Mouse (Mus musculus): ENCODE measurements around the gene Thoc6.

Thoc6 gene

GRCm38 (mm10) chr17:23673424-23674073 lies at the start of gene Thoc6, which contains the start of gene Hcfc1r1:
Thoc6 (minus strand) TSS chr17:23673882.
Hcfc1r1 (plus strand) TSS chr17:23673596.
- DNase-seq, result peak; percentile 86 to 91

GRCm38 (mm10) chr17:23722376-23723125 lies 48.9 kb upstream of the Thoc6 start, which contains the start of gene 1520401A03Rik:
1520401A03Rik (minus strand) TSS chr17:23722783.
- DNase-seq, result no peak

GRCm38 (mm10) chr17:23721886-23722285 lies 48.2 kb upstream of the Thoc6 start:
- DNase-seq, result no peak

GRCm38 (mm10) chr17:23719455-23719854 lies 45.8 kb upstream of the Thoc6 start:
- no peak for DNase-seq

DNA sequence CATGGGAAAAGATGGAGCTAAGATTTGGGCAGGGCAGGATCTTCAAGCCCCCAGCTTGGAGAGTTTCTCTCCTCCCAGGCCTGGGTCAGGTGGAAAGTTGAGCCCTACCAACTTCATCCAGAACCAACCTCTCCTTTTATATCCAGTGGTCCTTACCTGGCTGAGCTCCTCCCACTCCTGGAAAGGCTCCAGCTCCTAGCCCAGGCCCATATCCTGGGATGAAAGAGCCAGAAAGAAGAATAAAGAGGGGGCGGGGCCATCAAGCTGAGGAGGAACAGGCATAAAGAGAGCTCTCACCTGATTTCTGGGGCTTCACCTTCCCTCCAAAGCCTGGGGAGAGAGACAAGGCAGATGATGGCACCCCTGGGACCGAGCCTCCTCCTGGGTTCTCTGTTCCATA lies 43.3 kb upstream of the Thoc6 start:
- no peak for DNase-seq

DNA sequence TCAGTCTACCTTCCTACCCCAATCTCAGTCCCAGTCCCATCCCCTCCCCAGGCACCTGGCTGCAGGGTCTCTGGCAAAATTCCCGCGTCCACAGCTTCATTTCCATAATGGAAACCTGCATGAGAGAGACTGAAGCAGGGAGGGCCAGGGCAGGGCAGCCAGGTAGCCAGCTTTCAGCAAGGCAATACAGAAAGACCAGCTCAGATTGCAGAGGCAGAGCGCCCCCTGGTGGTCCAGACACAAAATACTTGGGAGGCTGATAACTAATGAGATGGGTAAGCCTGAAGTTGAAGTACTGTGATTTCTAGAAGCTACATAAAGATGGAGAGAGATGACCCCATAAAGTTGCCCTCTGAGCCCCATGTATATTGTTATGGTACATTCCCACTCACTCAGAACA lies 32.5 kb upstream of the Thoc6 start:
- DNase-seq, result peak; percentile 38 to 75

DNA sequence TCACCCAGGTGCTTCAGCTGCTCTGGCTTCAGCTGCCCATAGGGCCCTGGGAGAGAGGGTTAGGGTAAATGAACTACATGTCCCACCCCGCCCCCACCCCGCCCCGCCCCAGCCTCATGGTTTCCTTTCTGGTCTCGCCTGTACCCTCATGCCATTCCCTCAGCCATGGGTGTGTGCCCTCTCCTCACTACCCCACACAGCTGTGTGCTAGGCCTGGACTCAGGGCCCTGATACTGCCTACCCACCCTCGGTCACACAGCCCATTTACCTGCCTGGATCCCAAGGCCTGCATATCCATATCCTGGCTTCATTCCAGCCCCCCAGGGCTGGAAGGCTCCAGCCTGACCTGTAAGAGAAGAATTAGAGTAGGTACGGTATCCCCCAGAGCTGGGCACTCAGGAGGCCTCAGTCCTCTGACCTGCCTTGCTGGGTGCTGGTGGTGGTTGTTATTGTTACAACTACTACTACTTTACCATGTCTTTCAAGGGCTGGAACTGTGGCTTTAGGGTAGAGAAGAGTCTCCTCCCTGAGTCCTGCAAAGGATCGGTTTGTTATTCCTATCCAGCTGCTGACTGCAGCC lies 31.9 kb upstream of the Thoc6 start:
- no peak for DNase-seq

GRCm38 (mm10) chr17:23704741-23705140 lies 31.1 kb upstream of the Thoc6 start:
- DNase-seq, result no peak

DNA sequence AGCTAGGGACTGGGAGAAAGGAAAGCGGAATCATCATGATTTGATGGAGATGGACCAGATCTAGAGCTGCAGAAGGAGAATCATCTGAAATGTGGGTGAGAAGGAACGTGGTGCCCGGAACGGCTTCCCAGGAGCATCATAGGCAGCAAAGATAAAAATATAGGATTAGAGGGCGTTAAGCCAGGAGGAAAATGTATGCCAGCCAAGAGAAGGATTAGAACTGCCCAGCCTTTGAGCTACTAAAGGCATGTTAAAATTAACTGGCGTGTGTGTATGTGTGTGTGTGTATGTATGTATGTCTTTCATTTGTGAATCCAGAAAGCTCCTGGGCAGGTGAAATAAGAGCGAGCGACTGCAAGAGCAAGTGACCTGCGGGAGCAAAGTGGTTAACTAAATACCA lies 29.6 kb upstream of the Thoc6 start:
- no peak for DNase-seq

- DNase-seq, result peak; percentile 74 to 83
Observed at GRCm38 (mm10) chr17:23700079-23700478, 26.4 kb upstream of the Thoc6 start.

DNA sequence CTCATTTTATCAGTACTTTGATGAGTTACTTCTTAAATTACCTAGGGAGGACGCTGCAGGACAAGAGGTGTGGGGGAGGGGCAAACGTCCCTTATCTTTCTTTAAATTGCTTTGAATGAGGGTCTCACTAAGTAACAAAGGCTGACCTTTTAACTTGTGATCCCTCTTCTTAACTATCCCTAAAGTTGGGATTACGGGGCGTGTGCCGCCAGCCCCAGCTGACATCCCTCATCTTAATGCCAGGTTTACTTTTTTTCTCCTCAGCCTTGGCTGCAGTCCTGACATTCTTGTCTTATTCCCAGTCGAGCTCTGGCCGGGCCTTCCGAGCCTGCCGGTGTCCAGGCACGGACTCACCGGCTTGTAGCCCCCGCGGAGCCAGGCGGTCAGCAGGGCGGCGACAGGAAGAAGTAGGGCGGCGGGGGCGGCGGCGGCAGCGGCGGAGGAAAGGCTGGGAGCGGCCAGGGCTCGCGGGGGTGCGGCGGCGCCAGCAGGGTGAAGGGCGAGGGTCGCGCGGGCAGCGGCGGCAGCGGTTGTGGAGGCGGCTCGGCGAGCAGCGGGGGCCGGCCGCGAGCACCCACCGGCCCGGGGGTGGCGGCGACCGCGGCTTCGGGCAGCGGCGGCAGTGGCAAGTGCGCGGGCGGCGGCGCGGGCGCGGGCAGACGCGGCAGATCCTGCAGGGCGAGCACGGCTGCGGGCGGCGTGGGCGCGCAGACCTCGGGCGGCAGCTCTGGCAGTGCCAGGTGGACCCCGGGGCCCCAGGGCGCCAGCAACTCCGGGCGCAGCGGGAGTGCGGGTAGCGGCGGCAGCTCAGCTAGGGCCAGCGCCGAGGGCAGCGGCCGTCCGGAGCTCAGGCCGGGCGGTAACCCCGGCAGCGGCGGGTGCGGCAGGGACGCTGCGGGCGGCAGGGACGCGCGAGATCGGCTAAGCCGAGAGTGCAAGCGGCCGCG lies 25.7 kb upstream of the Thoc6 start:
- peak in 1 of 2 experiments; percentile 14 for DNase-seq

DNA sequence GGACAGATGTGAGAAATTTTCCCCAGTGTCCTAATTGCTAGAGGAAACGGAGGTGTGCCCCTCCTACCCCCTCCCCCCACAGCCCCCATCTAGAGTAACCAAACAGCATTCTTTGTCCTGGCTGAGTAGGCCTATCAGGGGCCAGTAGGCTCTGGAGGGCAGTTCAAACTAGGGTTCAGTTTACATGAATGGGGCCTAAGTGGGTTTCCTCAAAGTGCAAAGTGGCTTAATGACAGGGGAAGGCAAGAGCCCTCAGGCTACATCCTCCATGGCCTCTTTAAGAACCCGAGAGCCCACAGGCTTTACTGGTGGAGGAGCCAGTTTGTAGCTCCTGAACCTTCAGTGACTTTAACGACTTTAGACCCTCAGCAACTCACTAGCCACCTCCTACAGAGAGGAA lies 22.1 kb upstream of the Thoc6 start:
- no peak for DNase-seq

GRCm38 (mm10) chr17:23694491-23694890 lies 20.8 kb upstream of the Thoc6 start:
- DNase-seq, result no peak

- no peak for DNase-seq
Observed at GRCm38 (mm10) chr17:23683856-23684672, 10.4 kb upstream of the Thoc6 start, which contains the start of gene Cldn9. Cldn9 (minus strand) TSS chr17:23684026.

GRCm38 (mm10) chr17:23683226-23683625 lies 9.5 kb upstream of the Thoc6 start:
- no peak for DNase-seq

DNA sequence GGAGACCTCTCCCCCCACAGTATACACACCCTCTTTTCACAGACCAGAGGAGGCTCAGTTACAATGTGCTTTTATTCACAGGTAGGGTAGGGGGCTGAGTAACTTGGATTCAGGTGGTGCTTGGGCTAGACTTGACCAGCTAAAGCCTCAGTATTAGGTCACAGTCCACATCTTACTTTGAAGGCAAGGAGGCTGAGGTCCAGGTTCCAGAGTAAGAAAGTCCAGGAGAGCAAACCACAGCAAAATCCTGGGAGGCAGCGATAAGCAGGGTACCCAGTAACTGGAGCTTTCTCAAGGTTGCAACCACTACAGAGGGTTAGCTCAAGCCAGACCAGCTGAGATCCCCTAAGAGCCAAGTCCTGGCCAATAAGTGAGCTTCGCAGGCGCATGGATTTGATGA lies 8.8 kb upstream of the Thoc6 start:
- no peak for DNase-seq

- no peak for DNase-seq
Observed at GRCm38 (mm10) chr17:23682092-23682491, 8.4 kb upstream of the Thoc6 start.

- no peak for DNase-seq
Observed at GRCm38 (mm10) chr17:23681086-23681485, 7.4 kb upstream of the Thoc6 start.

- DNase-seq, result no peak
Observed at GRCm38 (mm10) chr17:23680336-23680735, 6.7 kb upstream of the Thoc6 start.

DNA sequence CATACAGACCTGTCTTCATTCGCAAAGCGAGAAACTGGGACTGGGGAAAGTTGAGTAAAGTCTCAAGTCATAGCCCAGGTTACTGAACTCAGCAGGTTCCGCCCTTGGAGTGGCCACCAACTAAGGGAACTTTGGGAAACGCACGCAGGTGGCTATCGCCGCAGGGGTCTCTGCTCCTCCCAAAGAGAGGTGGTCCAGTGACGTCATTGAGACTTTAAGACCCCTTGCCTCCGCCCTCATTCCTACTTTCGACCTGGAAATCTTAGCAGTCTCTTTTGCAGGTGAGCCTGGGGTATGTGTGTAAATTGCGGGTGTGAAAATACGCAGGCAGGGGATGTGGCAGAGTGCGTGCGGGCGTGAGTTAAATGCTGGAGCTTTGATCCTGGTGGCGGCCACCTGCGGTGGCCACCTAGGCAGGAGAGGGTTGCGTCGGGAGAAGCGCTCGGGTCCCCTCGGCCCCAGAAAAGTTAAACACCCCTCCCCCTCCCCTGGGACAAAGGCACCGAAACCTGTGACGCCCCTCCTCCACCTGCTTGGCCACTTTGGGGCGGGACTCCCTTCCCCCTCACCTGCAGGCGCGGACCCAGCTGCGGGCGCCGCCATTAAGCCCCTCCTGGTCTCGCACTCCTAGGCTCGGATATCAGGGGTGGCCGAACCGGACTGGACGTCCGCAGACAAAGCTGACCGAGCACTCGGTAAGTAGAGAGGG lies 5.6 kb upstream of the Thoc6 start, which contains the start of gene Cldn6:
Cldn6 (plus strand) TSS at position 123 of the 709 bp plus-strand sequence.
- DNase-seq, result no peak

DNA sequence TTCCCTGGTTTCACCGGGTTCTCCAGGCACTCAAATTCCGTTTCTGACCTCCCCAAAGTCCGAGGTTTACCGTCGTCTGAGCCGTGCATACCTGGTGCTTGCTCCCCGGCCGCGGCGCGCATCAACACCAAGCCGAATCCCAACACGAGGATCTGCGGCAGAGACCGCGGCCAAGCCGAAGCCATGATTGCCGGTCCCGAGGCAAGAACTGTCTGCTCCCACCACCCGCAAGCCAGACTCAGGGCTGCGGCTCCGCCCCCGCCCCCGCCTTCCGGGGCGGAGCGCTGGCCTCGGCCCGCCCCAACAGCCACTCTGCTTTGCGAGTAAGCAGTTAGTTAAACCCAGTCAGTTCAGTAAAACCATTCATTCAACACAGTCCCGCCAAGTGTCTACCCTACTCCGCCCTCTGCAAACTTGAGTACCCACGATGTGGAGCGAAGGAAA lies 3.6 kb upstream of the Thoc6 start, which contains the start of gene Tnfrsf12a:
Tnfrsf12a (minus strand) TSS at position 233 of the 444 bp plus-strand sequence.
- DNase-seq, result peak; percentile 76 to 88

Measured in spleen, adult 18-20 months (tissue).